Mouse (Mus musculus): ENCODE measurements around the gene Mecom.

The Mecom gene

GRCm38 (mm10) chr3:30353878-30354727 lies 193.7 kb downstream of the Mecom start:
- WGBS, result 63% methylated on average over 6 of the region's 6 CpGs

GRCm38 (mm10) chr3:30349279-30349678 lies 198.5 kb downstream of the Mecom start:
- WGBS, result 56% methylated on average over 7 of the region's 7 CpGs

DNA sequence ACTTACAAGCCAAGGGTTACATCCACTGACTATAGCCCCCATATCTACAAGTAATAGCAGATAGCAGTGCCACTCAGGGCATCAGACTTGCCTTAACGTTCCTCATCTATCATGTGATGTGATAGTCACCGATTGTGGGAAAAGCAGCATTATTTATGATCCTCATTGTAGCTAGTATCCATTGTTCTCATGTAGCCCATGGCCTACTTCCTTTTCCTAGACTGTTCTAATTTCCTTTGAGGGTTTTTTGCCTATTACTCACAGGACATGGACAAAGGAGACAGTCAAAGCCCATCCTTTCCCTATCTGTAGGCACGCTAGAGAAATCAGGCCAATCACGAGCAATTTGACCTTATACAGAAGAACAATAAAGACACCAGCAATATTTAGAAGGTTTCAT lies 203.7 kb downstream of the Mecom start:
- WGBS, result 79% methylated on average over 4 of the region's 4 CpGs

DNA sequence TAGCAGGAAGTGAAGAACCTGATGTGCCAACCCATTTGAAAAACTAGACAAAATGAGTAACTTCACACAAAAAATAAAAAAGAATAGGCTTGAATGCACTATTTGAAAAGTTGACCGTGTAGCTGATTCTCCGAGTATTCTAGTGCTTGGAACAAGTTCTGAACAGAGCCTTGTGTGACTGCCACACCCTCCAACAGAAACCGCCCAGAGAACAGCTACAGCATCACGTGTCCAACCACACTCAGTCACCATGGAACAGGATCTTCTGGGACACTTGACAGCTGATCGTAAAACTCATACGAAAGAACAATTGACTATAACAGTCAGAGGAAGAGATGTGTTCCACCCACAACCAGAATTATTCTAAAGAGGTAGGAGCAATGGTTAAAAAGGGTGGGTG lies 215.5 kb downstream of the Mecom start:
- 74% methylated on average over 6 of the region's 6 CpGs for WGBS

DNA sequence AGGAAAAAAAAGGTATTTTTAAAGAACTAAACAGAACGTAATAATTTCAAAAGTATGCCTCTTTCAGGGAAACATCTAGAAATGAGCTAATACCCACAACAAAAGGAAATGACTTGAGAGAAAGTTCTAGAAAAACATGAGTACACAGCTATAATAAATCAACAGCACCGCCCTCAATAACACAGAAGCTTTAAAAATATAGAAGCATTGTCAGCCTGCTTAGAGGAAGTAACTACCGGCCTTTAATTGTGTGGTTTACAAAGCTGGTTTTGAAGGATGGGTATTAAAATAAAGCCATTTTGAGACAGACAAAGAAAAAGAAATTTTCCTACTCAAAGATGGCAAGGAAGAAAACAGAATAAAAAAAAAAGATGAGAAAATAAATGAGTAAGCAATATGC lies 217.3 kb downstream of the Mecom start:
- 81% methylated on average over 3 of the region's 3 CpGs for WGBS

- WGBS, result 73% methylated on average over 3 of the region's 3 CpGs
Measured at GRCm38 (mm10) chr3:30330021-30330420, 217.8 kb downstream of the Mecom start.

GRCm38 (mm10) chr3:30314955-30315354 lies 232.9 kb downstream of the Mecom start:
- 69% methylated on average over 2 of the region's 2 CpGs for WGBS

DNA sequence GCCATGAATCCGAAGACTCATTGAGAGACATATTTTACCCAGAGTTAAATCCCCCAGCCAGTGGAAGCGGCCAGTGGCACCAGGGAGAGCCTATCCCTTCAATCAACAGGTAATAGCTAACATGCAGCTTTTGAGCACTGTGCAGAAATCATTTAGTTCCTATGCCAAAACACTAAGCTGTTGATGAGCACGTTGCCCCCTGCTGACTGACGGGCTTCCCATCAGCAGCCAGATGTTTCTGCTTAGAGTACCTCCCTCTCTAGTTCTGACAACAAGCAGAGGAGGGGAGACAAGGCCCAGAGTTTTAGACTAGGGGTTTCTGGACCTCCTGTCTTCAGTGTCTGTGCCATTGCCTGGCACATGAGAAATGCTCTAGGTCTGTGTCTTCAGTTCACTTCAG lies 239.7 kb downstream of the Mecom start:
- 69% methylated on average over 4 of the region's 4 CpGs for WGBS

GRCm38 (mm10) chr3:30307601-30308000 lies 240.2 kb downstream of the Mecom start:
- WGBS, result 95% methylated on average over 6 of the region's 6 CpGs

DNA sequence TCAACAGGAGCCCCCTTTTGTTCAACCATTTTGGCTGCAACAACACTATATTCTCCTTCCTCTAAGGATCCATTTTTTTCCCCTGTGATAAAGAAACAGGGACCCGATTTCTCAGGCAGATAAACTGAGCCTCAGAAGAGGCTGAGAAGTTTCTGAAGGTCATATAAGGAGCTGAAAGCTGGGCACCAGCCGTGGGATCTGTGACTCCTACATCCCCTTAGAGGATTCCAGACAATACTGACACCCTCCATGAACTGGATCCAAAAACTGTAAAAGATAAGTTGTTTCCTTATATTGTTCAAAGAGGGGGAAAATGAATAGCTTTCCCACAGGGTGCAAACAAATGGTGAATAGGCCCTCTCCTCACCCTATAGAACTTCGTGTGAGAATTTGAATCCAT lies 241.7 kb downstream of the Mecom start:
- 70% methylated on average over 3 of the region's 3 CpGs for WGBS

GRCm38 (mm10) chr3:30299460-30299859 lies 248.3 kb downstream of the Mecom start:
- 70% methylated on average over 1 of the region's 1 CpGs for WGBS

DNA sequence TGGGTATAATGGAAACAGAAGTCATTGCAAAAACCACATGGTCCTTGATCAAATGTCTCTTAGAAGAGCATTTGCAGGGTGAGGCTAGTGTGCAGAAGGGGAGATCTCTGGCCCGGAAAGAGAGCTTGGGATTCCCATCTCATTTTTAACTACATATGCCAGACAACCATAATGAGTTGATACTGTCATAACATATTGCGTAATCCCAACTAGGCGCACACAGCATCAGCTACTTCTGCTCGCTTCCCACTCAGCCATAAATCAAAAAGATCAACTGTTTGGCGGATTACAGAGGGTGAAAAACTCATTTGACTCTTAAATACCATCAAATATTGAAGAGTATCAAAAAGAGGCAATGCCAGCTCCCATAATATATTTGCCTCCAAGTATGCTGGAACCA lies 253.4 kb downstream of the Mecom start:
- 69% methylated on average over 5 of the region's 5 CpGs for WGBS

DNA sequence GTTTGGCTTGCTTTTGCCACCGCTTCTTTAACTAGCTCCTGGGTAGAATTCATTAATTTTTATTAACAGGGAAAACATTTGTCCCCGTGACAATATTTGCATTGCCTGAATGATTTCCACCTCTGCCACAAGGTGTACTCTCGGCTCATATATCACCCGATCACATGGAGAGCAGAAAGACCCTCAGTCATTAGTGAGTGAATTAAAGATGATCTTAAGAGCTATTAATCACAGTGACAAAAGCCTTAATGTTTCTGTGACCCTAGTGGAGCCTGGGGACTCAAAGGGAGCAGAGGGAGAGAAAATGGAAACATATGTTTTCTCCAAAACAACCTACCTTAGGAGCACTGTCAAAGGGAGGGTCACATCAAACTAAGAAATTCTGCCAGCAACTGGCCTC lies 261.3 kb downstream of the Mecom start:
- 76% methylated on average over 4 of the region's 4 CpGs for WGBS

DNA sequence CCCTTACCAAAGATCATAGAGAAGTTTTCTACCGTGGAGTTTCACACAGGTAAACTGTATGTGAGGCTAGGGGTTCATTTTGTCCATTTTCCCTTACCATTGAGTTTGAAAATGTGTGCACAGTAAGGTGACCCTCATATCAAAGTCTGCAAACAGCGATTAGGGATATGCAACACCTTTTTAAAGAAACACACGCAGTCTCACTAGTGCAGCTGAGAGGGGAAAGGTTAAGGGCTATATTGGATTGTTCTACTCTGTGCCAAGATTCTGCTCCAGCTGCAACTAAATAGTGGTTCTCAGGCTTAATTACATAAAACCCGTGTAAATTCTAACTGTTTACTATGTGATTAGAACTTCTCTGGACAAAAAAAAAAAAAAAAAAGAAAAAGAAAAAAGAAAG lies 263.7 kb downstream of the Mecom start:
- 74% methylated on average over 4 of the region's 4 CpGs for WGBS

DNA sequence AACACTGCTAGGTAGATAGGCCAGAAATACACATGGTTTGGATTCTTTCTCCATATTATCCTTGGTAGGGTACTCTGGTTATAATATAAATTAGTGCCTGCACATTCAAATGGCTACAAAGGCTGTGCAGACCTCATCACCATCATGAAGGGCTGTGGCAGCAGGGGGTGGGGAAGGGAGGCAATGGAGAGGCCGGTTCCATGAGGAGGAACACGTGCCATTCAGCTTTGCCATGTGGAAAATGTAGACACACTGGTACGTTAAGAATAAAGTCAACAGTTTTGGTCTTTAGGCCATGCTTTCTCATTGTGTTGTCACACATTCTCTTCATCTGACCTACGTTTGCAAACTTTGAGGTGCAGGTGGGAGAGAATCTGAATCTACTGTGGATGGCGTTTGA lies 264.2 kb downstream of the Mecom start:
- WGBS, result 92% methylated on average over 5 of the region's 5 CpGs

DNA sequence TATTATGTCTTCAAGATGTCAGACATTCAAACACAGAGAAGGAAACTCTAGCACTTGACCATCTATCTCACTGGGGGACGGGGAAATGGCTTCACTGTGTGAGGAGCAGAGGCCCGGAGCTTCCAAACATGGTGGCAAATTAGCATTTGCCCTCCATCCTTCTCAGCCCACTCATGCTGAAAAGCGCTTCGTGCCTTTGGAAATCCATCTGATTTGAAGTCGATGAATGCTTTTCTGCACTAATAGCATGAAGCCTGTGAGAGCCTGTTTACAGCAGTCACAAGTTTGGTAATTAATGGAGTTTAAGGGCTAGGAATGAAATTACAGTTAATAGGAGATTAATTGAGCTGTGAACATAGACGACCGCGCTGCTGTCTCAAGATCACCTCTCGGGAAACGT lies 270.2 kb downstream of the Mecom start:
- whole genome bisulfite sequencing, result 67% methylated on average over 10 of the region's 10 CpGs

GRCm38 (mm10) chr3:30276099-30276498 lies 271.7 kb downstream of the Mecom start:
- WGBS, result 69% methylated on average over 8 of the region's 8 CpGs

DNA sequence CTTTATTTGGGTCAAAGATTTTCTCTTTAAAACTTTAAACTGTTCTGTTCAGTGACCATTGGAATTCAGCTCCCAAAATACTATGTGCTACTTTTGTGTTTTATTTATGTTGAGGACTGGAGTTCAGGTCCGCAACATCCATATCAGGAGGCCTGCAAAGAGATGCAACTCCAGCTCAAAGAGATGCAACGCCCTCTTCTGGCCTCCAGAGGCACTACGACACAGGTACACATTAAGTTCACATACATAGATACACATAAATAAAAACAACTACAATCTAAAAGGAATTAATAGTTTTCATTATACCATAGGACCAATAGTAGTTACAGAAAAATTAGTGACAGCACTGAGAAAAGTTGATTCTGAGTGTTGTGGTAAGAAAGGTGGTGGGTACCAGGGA lies 278.6 kb downstream of the Mecom start:
- 76% methylated on average over 3 of the region's 3 CpGs for WGBS

- WGBS, result 48% methylated on average over 4 of the region's 4 CpGs
Measured at GRCm38 (mm10) chr3:30260945-30261344, 286.9 kb downstream of the Mecom start.

DNA sequence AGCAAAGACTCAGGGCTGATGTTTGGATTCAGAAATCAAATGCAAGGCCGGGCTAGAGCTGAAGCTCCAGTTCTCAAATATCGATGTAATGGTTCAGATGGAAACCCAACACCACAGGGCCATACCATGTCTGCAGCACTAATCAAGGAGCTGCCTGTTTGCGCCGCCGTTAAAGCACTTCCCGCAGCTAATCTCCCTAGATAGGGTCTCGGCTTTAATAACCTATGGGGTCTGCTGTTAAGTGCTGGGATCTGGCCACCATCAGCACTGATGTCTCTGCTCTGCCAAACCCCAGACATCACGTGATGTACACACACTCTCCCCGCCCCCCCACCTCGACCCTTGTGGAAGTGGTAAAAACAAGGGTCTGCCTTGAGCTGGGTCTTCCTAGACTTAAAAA lies 289.4 kb downstream of the Mecom start:
- 79% methylated on average over 10 of the region's 10 CpGs for WGBS

GRCm38 (mm10) chr3:30257776-30258175 lies 290.0 kb downstream of the Mecom start:
- 93% methylated on average over 5 of the region's 5 CpGs for WGBS

- WGBS, result 93% methylated on average over 7 of the region's 7 CpGs
Measured at GRCm38 (mm10) chr3:30256896-30257295, 290.9 kb downstream of the Mecom start.

GRCm38 (mm10) chr3:30255828-30256227 lies 292.0 kb downstream of the Mecom start:
- 88% methylated on average over 5 of the region's 5 CpGs for WGBS

DNA sequence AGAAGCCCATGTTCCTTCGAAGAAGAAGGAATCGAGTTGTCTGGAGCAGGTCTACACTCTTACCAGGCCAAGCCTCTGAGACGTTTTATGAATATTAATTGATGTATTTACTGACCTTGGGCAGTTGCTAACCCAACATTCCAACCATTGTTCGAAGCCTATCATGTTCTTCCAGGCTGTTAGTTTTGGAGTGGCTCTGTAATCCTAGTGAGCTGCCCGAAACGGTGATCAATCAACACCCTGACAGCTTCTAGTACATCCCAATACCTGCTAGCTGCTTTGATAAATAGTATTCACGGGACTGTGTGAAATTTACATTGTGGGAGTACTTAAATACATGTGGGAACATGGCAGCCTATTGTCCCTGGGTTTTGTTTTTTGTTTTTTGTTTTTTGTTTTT lies 293.4 kb downstream of the Mecom start:
- WGBS, result 72% methylated on average over 7 of the region's 7 CpGs
